Mouse (Mus musculus) liver, embryonic 14.5 days (tissue): ENCODE results near the gene Mansc4. TPM values are rescaled to one million over a fixed set of nuclear protein-coding genes. Genes with fewer than 3 reads are reported as not detected.

Experiments used
- ATAC-seq: fragments of 200-750 bp; cut with Nextera tagmentation; 2 replicates; pipeline ENCODE4 v1.8.0; 2017; ENCODE audit warnings: moderate number of reproducible peaks, mild to moderate bottlenecking, moderate library complexity; ENCODE audit not compliant: insufficient read depth
- DNase-seq, 3 experiments: peaks; one replicate each; pipeline ENCODE4 v3.0.0-alpha.2; 2012 to 2013; ENCODE audit warnings: low read depth in 3 of 3, low spot score in 3 of 3
- H3K27ac ChIP-seq: fragments of 300-500 bp; sonication (generic); 2 replicates; pipeline ENCODE4 v1.5.1; 2014; ENCODE audit warnings: moderate library complexity, mild to moderate bottlenecking, control low read depth, inconsistent platforms
- H3K27me3 ChIP-seq: fragments of 300-500 bp; sonication (generic); 2 replicates; pipeline ENCODE4 v1.6.1; 2014; ENCODE audit warnings: mild to moderate bottlenecking, low read length, moderate library complexity; ENCODE audit not compliant: control insufficient read depth, insufficient read depth
- H3K36me3 ChIP-seq: fragments of 300-500 bp; sonication (generic); replicated peaks from 2 replicates; pipeline ENCODE4 v1.6.1; 2014; ENCODE audit warnings: low read depth; ENCODE audit not compliant: control insufficient read depth, insufficient read depth
- H3K4me1 ChIP-seq, 2 experiments: fragments of 200-500 bp in 1 of 2; fragments of 300-500 bp in 1 of 2; sonication (generic) in 1 of 2; replicated peaks; 2 replicates each; pipeline ENCODE4 v1.6.1; 2012 to 2014; ENCODE audit warnings: antibody characterized with exemption in 1 of 2, inconsistent platforms in 1 of 2, low read length in 1 of 2; ENCODE audit not compliant: control insufficient read depth in 2 of 2, insufficient read depth in 2 of 2
- H3K4me2 ChIP-seq: fragments of 300-500 bp; sonication (generic); 2 replicates; pipeline ENCODE4 v1.6.1; 2014; ENCODE audit warnings: low read depth, mild to moderate bottlenecking, control low read depth, moderate library complexity
- H3K4me3 ChIP-seq, 2 experiments: fragments of 200-500 bp in 1 of 2; fragments of 300-500 bp in 1 of 2; sonication (generic) in 1 of 2; 2 replicates each; pipeline ENCODE4 v1.5.1; 2012 to 2014; ENCODE audit warnings: low read depth in 2 of 2, low read length in 2 of 2, mild to moderate bottlenecking in 2 of 2, control low read depth in 1 of 2, inconsistent platforms in 1 of 2, moderate library complexity in 1 of 2; ENCODE audit not compliant: insufficient read depth in 1 of 2
- H3K9ac ChIP-seq: fragments of 300-500 bp; sonication (generic); replicated peaks from 2 replicates; pipeline ENCODE4 v1.6.1; 2014; ENCODE audit warnings: mild to moderate bottlenecking, control low read depth, moderate library complexity
- H3K9me3 ChIP-seq: fragments of 300-500 bp; sonication (generic); 2 replicates; pipeline ENCODE4 v1.6.1; 2016; ENCODE audit warnings: low read length, mixed read lengths; ENCODE audit not compliant: control insufficient read depth
- CTCF ChIP-seq: IDR thresholded peaks from 2 replicates; pipeline ENCODE4 v1.5.1; 2016; ENCODE audit warnings: antibody characterized with exemption, low read depth, control low read depth
- EP300 ChIP-seq: IDR thresholded peaks from 2 replicates; pipeline ENCODE4 v1.6.1; 2016; ENCODE audit warnings: antibody characterized with exemption, low read depth
- WGBS: fragments of 180-500 bp; shearing (Covaris S2); extraction: QIAGEN DNeasy Blood & Tissue Kit; methylation state at CpG from one replicate; pipeline ENCODE4 v1.1.7; 2014; ENCODE audit not compliant: insufficient replicate concordance; 5-methylcytosine and 5-hydroxymethylcytosine counted together
- polyA plus RNA-seq, 2 experiments: library from polyadenylated mRNA; depleted of rRNA in 1 of 2; stranded (reverse) in 1 of 2; unstranded in 1 of 2; fragments of >200 nt; fragmentation: Nextera tagmentation in 1 of 2; extraction: Ambion mirVana in 1 of 2; gene quantifications; 2 replicates each; pipeline versions ENCODE4 v1.2.1 to v1.2.3; 2012 to 2014

Gene Mansc4
- polyA plus RNA-seq, 2 experiments: not detected

GRCm38 (mm10) chr6:147099458-147100277, 12.8 kb upstream of the Mansc4 start:
- H3K4me1 ChIP-seq: no peaks in the 10 kb centered on the region; a peak in 1 of 4 replicates
- no peaks in the 10 kb centered on the region for H3K9me3 ChIP-seq
- H3K27me3 ChIP-seq: no peaks in the 10 kb centered on the region
- ATAC-seq: no peak
- no peak for TF ChIP-seq EP300
- TF ChIP-seq CTCF: no peak
- WGBS: 74% methylated on average over 19 of the region's 19 CpGs
- no peak overlapping the region for H3K27ac ChIP-seq
- no peak overlapping the region for H3K4me2 ChIP-seq
- no peaks in the 10 kb centered on the region; the same call in 1 of the 2 replicates for H3K36me3 ChIP-seq
- no peak for DNase-seq
- no peak overlapping the region for H3K4me3 ChIP-seq
- H3K9ac ChIP-seq: no peak overlapping the region

GRCm38 (mm10) chr6:147097346-147097929, 10.6 kb upstream of the Mansc4 start:
- 54% methylated on average over 8 of the region's 8 CpGs for WGBS
- Histone ChIP-seq H3K4me1 (peaks cover 2 to 10% of the 10 kb centered on the region in 2 experiments; a peak in 2 of 4 replicates), H3K4me3 (no peak overlapping the region), H3K27me3 (no peaks in the 10 kb centered on the region), H3K9me3 (no peaks in the 10 kb centered on the region), H3K36me3 (no peaks in the 10 kb centered on the region; the same call in 1 of the 2 replicates), H3K9ac (no peak overlapping the region), H3K27ac (no peak overlapping the region), H3K4me2 (no peak overlapping the region)
- TF ChIP-seq CTCF: no peak
- DNase-seq (no peak), ATAC-seq (no peak)

- Histone ChIP-seq H3K4me1 (peaks cover 2 to 10% of the 10 kb centered on the region in 2 experiments; a peak in 2 of 4 replicates), H3K9ac (no peak overlapping the region), H3K4me2 (no peak overlapping the region), H3K27me3 (no peaks in the 10 kb centered on the region), H3K9me3 (no peaks in the 10 kb centered on the region), H3K36me3 (no peaks in the 10 kb centered on the region; the same call in 1 of the 2 replicates), H3K27ac (no peak overlapping the region), H3K4me3 (no peak overlapping the region)
- WGBS: 57% methylated on average over 3 of the region's 3 CpGs
- no peak for DNase-seq
- no peak for ATAC-seq
- TF ChIP-seq EP300: no peak
- no peak for TF ChIP-seq CTCF
These were observed 10.1 kb upstream of the Mansc4 start for GRCm38 (mm10) chr6:147096934-147097333.

GRCm38 (mm10) chr6:147096109-147096508, 9.3 kb upstream of the Mansc4 start:
- no peak overlapping the region for H3K27ac ChIP-seq
- no peak for DNase-seq
- peaks cover 2 to 10% of the 10 kb centered on the region in 2 experiments; a peak in 2 of 4 replicates for H3K4me1 ChIP-seq
- H3K9me3 ChIP-seq: no peaks in the 10 kb centered on the region
- WGBS: 78% methylated on average over 4 of the region's 4 CpGs
- no peak overlapping the region for H3K9ac ChIP-seq
- TF ChIP-seq EP300 (no peak), CTCF (no peak)
- no peaks in the 10 kb centered on the region; the same call in 1 of the 2 replicates for H3K36me3 ChIP-seq
- no peaks in the 10 kb centered on the region for H3K27me3 ChIP-seq
- no peak overlapping the region for H3K4me3 ChIP-seq
- H3K4me2 ChIP-seq: no peak overlapping the region
- ATAC-seq: no peak

- H3K36me3 ChIP-seq: no peaks in the 10 kb centered on the region; the same call in 1 of the 2 replicates
- no peak overlapping the region for H3K9ac ChIP-seq
- no peak overlapping the region for H3K4me2 ChIP-seq
- no peaks in the 10 kb centered on the region for H3K27me3 ChIP-seq
- peaks cover 2 to 15% of the 10 kb centered on the region in 2 experiments; a peak in 2 of 4 replicates for H3K4me1 ChIP-seq
- 77% methylated on average over 7 of the region's 7 CpGs for WGBS
- TF ChIP-seq CTCF (no peak), EP300 (no peak)
- no peak overlapping the region for H3K27ac ChIP-seq
- no peaks in the 10 kb centered on the region for H3K9me3 ChIP-seq
- no peak overlapping the region for H3K4me3 ChIP-seq
- DNase-seq (no peak), ATAC-seq (no peak)
These were observed 7.9 kb upstream of the Mansc4 start for GRCm38 (mm10) chr6:147094771-147095170.
